Mouse (Mus musculus): ENCODE measurements around the gene Pde6d.
"Not testable (repeated sequence)": the region's sequence is repeated elsewhere in the genome, so short reads cannot be mapped to it uniquely, and the experiment has no call there.

Gene Pde6d

DNA sequence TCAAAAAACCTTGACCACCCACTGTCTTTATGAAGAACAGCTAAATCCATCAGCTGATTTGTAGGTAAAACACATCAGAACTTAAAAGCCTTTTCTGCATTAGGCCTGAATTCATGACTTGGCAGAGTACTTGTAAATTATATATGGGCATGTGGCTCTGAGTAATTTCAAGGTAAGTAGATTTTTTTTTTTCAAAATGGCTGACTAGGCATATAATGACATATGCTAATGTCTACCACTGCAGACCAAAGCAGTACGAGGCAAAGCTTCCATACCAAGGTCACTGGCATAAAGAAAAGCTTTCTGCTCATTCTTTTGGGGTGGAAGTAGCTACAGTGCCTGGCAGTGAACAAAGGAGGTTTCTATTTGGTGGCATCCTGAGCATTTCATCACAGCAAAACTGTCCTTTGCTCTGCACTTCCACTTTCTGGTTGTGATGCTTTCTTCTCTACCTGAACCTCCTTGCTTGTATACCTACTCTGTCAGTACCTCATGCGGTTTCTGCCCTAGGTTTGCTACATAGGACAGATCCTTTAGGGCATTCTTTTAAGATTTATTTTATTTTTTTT is 13.1 kb downstream of the Pde6d start:
- no peak for DNase-seq (ENCODE audit: low read depth in 2 of 2, low spot score in 2 of 2)

- no peak for DNase-seq (ENCODE audit: low read depth in 2 of 2, low spot score in 2 of 2)
Measured at GRCm38 (mm10) chr1:86568409-86568808, 14.0 kb downstream of the Pde6d start.

DNA sequence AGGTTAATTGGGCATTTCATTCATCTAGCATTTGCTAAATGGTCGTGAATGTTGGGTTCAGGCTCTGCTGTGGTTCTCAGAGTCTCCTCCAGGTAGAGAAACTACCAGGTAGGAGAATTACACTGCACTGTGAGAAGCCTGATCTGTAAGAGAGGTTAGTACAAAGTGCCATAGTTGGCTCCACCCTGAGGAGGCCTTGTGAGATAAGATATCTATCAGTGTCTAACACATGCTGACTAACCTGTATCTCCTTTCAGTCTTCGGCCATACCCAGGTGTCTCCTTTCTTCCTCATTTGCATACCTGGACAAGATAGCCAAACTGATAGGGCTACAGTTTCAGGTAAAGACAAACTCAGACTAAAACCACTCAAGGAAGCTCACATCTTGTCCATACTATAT is 19.8 kb downstream of the Pde6d start:
- DNase-seq (ENCODE audit: low read depth in 2 of 2, low spot score in 2 of 2) = no peak

DNA sequence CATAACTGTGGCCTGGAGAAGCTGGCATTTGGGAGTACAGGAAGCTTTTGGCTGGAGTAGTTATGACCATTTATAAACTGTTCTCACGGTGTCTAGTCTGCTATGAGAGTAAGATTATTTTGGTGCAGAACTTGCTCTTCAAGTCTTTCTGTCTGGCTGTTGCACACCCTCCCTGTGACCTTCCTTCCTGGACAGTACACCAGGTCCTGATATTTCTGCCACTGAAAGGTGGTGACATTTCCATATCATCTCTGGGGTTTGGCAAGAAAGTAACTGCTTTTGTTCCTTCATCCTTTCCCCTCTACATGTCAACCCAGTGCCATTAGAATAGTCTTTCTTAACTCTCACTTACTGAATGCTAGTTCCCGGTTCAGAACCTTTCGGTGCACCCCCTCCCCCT is 23.2 kb downstream of the Pde6d start:
- DNase-seq (ENCODE audit: low read depth in 2 of 2, low spot score in 2 of 2) = no peak

DNA sequence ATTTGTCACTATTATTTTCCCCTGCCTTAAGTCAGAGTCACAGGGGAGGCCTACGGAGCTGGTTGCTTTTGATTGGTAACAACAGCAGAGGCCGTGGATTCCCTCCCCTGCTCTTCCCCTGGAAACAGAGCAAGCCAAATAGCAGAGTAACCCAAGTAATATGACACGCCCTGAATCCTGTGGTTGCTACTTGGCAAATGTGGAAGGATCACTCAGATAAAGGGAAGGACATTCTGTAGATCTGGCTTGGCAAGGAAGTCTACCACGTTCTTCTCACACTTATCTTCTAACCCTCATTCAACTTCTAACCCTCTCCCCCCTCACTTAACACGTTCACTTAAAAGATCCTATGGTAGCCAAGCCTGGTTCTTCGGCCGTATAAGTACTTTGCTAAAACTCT is 24.6 kb downstream of the Pde6d start:
- no peak for DNase-seq (ENCODE audit: low read depth in 2 of 2, low spot score in 2 of 2)

DNA sequence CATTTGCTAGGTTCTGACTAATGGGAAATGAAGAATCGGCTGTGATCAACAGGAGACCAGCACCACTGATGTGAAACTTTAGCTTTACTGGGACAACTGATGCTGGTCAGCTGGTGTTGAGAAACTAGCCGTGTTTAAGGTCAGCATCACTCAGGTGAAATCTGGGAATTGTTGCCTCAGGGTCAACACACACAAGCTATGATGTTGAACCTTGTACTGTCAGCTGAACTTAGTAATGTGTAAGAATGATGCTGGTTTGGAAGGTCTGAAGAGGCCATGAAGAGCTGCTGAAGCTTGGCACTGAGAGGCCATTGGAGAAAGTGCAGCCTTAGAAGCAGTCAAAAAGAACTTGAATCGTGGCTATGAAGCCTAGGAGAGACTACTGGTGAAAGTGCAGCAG is 26.8 kb downstream of the Pde6d start:
- DNase-seq (ENCODE audit: low read depth in 2 of 2, low spot score in 2 of 2) = no peak

- DNase-seq (ENCODE audit: low read depth in 2 of 2, low spot score in 2 of 2) = no peak
Measured at GRCm38 (mm10) chr1:86551877-86552276, 30.6 kb downstream of the Pde6d start.

- no peak for DNase-seq (ENCODE audit: low read depth in 2 of 2, low spot score in 2 of 2)
Measured at GRCm38 (mm10) chr1:86551299-86551698, 31.1 kb downstream of the Pde6d start.

- DNase-seq (ENCODE audit: low read depth in 2 of 2, low spot score in 2 of 2) = no peak
Measured at GRCm38 (mm10) chr1:86546797-86547196, 35.6 kb downstream of the Pde6d start.

DNA sequence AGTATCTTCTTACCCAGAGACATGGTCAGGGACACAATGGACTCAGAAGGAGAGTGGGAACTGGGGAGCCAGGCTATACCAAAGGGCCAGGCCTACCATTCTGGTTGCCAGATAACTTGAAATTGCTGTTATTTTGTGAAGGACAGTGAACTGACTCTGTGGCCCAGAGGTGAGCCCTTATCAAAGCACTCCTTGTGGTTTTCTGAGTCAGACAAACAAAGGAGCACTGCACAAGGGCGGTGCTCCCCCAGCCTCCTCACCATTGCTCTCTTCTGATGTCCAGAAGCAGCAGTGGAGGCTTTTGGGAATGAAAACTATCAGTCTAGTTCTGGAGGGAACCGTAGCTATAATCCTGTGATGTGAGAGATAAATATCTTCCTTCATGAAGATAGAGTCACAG is 39.8 kb downstream of the Pde6d start:
- DNase-seq (ENCODE audit: low read depth in 2 of 2, low spot score in 2 of 2) = no peak

DNA sequence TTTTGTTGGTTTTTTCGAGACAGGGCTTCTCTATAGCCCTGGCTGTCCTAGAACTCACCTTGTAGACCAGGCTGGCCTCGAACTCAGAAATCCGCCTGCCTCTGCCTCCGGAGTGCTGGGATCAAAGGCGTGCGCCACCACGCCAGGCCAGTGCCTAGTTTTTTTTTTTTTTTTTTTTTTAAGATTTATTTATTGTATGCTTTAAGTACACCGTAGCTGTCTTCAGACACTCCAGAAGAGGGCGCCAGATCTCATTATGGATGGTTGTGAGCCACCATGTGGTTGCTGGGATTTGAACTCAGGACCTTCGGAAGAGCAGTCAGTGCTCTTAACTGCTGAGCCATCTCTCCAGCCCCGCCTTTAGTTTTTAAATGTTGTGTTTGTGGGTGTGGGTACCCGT is 42.8 kb downstream of the Pde6d start:
- not testable (repeated sequence) for DNase-seq (ENCODE audit: low read depth in 2 of 2, low spot score in 2 of 2)

DNA sequence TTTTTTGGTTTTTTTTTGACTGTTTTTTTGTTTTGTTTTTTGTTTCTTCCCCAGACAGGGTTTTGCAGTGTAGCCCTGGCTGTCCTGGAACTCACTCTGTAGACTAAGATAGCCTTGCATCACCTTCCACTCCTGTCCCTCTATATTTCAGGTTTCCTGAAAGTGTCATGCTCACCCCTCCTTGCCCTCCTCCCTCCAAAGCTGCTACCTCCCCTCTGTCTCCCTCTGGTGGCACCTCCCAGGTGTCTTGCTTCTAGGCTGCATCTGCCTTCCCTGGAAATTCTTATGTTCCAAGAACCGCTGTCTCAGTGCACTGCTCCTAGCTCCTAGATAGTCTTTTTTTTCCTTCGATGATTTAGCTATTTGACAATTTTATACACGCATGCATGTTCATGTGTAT is 44.0 kb downstream of the Pde6d start:
- no peak for DNase-seq (ENCODE audit: low read depth in 2 of 2, low spot score in 2 of 2)

DNA sequence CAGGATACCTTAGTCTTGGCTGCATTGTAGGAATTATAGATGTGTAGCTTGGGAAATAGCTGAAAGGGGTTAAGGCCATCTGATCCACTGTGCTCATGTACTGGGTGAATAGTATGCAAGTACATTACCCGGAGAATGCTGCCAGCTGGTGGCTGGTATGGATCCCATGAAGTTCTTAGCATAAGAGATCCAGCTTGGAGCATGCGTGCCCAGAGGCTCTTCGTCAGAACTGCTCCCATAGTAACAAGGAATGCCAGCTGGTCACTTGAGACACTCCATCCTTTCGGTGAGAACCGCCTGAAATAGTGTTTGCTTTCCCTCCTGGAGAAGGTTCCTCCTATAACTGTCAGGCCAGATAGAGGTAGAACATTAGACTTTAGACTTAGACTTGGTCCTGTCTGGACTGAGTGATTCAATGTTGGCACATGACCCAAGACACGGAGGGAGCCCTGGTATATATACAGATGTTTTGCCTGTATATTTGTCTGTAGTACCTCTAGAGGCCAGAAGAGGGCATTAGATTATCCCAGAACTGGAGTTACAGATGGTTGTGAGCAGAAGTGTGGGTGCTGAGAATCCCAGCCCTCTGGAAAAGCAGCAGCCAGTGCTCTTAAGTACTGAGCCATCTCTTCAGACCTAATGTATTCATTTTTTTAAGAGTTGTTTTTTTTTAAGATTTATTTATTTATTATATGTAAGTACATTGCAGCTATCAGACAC is 48.9 kb downstream of the Pde6d start:
- DNase-seq (ENCODE audit: low read depth in 2 of 2, low spot score in 2 of 2) = no peak

- DNase-seq (ENCODE audit: low read depth in 2 of 2, low spot score in 2 of 2) = peak; percentile 93 to 96
Measured at GRCm38 (mm10) chr1:86532362-86533051, 49.9 kb downstream of the Pde6d start.

DNA sequence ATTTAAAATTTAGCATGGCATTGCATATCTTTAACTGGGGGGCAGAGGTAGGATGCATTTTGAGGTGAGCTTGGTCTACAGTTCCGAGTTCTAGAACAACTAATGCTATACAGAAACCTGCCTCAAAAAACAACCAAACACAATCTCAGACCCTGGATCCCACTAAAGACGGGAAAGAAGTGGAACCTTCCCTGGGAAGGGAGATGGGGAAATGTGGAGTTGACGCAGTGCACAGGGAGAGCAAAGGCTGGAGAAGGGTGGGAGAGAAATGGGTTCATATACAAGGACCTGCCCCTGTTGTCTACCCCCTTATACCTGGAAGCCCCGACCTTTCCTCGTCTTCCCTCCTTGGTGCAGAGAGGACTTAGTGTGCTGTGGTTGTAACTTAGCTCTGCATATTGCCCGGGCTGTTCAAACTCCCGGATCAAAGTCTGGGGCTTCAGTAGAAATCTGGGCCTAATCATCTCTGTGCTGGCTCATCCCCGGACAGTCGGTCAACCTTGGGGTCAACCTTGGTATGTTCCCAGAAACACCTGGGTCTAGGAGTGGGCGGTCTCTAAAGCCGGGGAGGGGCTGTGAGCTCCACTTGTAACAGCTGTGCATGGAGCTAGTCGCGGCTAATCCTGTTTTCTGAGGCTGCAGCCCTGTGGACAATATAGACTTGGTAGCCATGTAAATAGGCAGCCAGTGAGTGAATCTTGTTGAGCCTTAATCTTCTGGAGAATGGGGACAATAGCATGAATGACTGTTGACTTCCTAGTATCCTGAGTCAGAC is 50.7 kb downstream of the Pde6d start:
- DNase-seq (ENCODE audit: low read depth in 2 of 2, low spot score in 2 of 2) = no peak

DNA sequence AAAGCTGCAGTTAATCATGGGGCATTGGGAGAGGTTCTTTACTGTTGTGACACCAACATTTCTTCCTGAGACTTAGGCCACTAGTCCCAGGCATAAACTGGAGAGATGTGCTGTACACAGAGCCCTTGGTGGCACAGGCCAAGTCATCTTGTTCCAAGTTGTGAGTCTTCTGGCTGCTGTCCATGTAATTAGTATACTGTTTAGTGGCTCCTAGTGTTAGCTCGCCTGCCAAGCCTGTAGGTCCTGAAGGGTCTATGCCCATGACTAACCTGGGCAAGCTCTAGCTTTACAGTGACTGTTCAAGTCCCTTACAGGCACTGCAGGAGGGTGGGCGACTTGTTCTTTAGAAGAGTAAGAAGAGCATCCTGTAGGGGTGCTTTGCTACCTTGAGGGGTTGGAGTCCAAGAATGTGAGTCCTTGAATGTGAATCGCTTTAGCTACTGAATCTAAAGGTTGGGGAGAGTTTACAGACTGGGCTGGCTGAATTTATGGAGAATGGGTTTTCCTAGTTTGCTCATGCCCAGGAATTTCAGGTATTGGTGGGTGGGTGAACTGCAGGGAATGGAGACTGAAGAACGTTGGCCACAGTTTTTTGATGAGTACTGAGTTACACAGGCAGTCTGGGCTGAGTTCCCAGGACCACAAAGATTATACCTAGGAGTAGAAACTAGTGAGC is 51.4 kb downstream of the Pde6d start:
- DNase-seq (ENCODE audit: low read depth in 2 of 2, low spot score in 2 of 2) = no peak

DNA sequence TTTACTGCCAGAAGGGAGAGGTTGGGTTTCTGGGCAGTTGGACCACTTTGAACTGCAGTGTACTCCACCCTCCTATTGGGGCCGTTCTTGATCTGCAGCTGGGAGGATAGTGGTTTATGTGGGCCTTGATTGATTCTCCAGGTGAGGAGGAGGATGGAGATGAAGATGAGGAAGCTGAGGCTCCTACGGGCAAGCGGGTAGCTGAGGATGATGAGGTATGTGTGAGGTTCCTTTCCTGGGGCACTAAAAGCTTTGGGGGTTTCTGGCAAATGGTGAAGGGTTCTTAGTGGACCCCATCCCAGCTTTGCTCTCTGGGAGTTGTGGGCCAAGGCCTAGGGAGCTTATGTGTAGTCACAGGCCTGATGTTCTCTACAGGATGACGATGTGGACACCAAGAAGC is 52.8 kb downstream of the Pde6d start:
- DNase-seq (ENCODE audit: low read depth in 2 of 2, low spot score in 2 of 2) = no peak

DNA sequence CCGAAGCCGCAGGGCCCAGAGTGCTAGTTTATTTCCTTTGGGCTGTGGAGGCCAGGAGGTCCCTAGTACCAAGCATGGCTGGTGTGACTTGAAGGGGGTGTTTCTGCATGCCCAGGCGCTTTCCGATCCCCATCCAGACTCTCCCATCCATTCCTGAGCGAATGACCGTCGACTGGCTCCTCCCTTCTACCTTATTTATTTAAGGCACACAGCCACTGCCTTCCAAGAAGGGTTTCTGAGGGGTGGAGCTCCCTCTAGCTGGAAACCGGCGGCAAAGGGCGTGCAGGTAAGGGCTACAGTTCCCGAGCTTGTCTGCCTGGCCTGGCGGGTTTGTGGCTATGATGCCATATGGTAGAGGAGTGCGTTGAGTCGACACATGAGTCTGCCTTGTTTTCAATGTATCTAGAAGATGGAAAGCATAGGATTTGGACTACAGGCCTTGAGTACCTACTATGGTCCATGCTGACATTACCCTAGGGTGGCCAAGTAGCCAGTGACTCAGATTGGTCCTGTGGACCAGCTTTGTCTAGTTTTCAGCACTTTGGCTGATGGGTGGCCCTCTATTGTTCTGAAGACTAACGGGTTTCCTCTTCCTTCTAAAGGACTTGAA is 53.8 kb downstream of the Pde6d start:
- DNase-seq (ENCODE audit: low read depth in 2 of 2, low spot score in 2 of 2) = peak in 1 of 2 experiments; percentile 33

DNA sequence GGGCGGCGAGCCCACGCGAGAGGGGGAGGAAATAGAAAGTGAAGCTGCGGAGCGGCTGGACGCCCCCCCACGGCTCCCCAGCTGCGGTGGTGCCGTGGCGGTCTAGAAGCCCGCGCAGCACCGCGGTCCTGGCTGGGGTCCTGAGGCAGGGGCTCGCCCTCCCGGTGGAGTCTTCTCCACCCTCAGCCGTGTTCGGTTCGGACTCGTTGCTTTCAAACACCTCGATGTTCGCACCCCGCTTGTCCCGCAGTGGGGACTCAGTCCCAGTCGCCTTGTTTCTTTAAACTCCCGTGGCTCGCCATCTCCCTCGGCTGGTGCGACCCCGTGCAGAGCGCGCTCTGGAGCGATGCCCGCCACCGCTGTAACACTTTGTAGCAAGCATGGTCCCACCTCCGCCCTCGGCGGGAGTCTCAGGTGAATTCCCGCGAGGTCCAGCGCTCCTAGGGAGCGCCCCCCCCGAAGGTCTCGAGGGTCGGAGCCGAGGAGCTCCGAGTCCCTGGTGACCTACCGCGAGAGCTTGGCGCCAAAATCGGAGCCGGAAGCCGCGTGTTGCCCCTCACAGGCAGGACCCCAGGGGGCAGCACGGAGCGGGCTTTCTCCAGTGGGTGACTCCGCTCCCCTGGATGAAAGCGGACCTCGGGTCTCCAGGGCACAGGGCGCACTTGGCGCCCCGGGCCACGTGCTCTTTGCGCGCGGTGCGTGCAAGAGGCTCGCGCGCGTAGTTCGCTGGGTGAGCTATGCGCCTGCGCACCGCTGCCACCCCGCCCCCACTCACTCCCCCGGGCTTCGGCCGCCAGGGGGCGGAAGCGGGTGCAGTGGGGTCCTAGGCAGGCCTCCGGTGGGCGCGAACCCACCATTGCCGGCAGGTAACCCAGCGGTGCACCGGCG is 54.6 kb downstream of the Pde6d start:
- peak; percentile 96 for DNase-seq (ENCODE audit: low read depth in 2 of 2, low spot score in 2 of 2)

All from CD8-positive naive resting alpha-beta T cell, adult 2 months (primary cell).